Mouse (Mus musculus) A20 (cell line): Measurements from ENCODE around the gene Tssk1.

Source experiments
- DNase-seq: peaks from one replicate; pipeline ENCODE4 v3.0.0-alpha.2; 2011; ENCODE audit warnings: low read depth, low spot score

Tssk1 gene

GRCm38 (mm10) chr16:17945081-17945831 is 51.2 kb downstream of the Tssk1 start:
- DNase-seq: no peak
